Comparison of ENCODE assay signal across 14 mouse cellular contexts in genomic region chr2:33813501-33814240, GRCm38 (mm10).
A peak's percentile ranks its signal among the peaks of the same experiment; 100 is the strongest.
DNase-seq lines count a peak whose midpoint lies in the region; ATAC-seq and TF ChIP-seq lines count a peak whose summit lies in the region.
"Had no signal": no experiment of that assay in that cellular context is flagged by ENCODE, and none has a peak within 500 bp of the region (broad histone marks: within the 10 kb centered on the region; RNA-seq: fewer than 3 reads in every experiment).

No protein-coding gene starts in this region.

- H3K9ac ChIP-seq in forebrain, embryonic 14.5 days (ENCODE audit: low read length): peak overlapping the region; percentile 35; the same call in 1 of the 2 replicates
- no peak overlapping the region for H3K9ac ChIP-seq in hindbrain, postnatal 0 days (replicated peaks; ENCODE audit: low read length)
- H3K9ac ChIP-seq in liver, embryonic 12.5 days: no peak overlapping the region
- H3K9ac ChIP-seq: heart, embryonic 15.5 days; liver, postnatal 0 days; neural tube, embryonic 13.5 days had no signal

- 73% methylated on average over 8 of the region's 8 CpGs for WGBS in thymus, adult 2 months
- 48% methylated on average over 8 of the region's 8 CpGs for WGBS in forebrain, embryonic 14.5 days
- 27% methylated on average over 8 of the region's 8 CpGs for WGBS in hindbrain, postnatal 0 days
- 60% methylated on average over 8 of the region's 8 CpGs for WGBS in liver, embryonic 12.5 days (ENCODE audit: insufficient replicate concordance)

- DNase-seq in thymus, adult 2 months: no peak
- DNase-seq in thymus, postnatal 36 days: no peak
- no peak for DNase-seq in forebrain, embryonic 14.5 days (ENCODE audit: low spot score)
- no peak for DNase-seq in hindbrain, postnatal 0 days (ENCODE audit: low spot score)
- DNase-seq in thymus, postnatal 4 days: peak; percentile 60
- no peak for DNase-seq in adrenal gland, adult 8-10 months
- DNase-seq: cerebellum, adult 2 months; kidney, postnatal 14 days; liver, postnatal 0 days had no signal

- H3K27ac ChIP-seq in thymus, adult 2 months (ENCODE audit: control insufficient read depth, insufficient read depth, low read length): peak overlapping the region; percentile 20; the same call in 1 of the 2 replicates
- peak overlapping the region; percentile 52; the same call in 1 of the 2 replicates for H3K27ac ChIP-seq in forebrain, embryonic 14.5 days (ENCODE audit: low read depth, low read length)
- 0 out of 2 replicates have a peak overlapping the region, but pooled peaks have one; percentile 32 for H3K27ac ChIP-seq in hindbrain, postnatal 0 days
- H3K27ac ChIP-seq in liver, embryonic 12.5 days: no peak overlapping the region
- H3K27ac ChIP-seq: heart, embryonic 15.5 days had no signal

- no peak for TF ChIP-seq POLR2A in thymus, adult 2 months (IDR thresholded peaks at IDR 0.05; ENCODE audit: control insufficient read depth, extremely low read depth, insufficient read depth, low read length, poor library complexity)

- no peaks in the 10 kb centered on the region for H3K27me3 ChIP-seq in thymus, adult 2 months (ENCODE audit: control insufficient read depth, insufficient read depth, low read length)
- peaks cover 3% of the 10 kb centered on the region; the same call in 1 of the 2 replicates for H3K27me3 ChIP-seq in forebrain, embryonic 14.5 days (replicated peaks; ENCODE audit: control insufficient read depth, insufficient read depth, low read length)
- H3K27me3 ChIP-seq in hindbrain, postnatal 0 days (ENCODE audit: insufficient read depth, low read length): no peaks in the 10 kb centered on the region
- no peaks in the 10 kb centered on the region for H3K27me3 ChIP-seq in liver, embryonic 12.5 days (replicated peaks)
- H3K27me3 ChIP-seq: CH12.LX; heart, embryonic 15.5 days; neural tube, embryonic 13.5 days; Patski had no signal

- H3K4me1 ChIP-seq in thymus, adult 2 months (replicated peaks; ENCODE audit: control insufficient read depth, insufficient read depth, low read length): peaks cover 76% of the 10 kb centered on the region
- H3K4me1 ChIP-seq in forebrain, embryonic 14.5 days (ENCODE audit: control insufficient read depth, insufficient read depth, low read length): peaks cover 55% of the 10 kb centered on the region
- H3K4me1 ChIP-seq in hindbrain, postnatal 0 days (ENCODE audit: insufficient read depth, low read length): peaks cover 44% of the 10 kb centered on the region
- 0 out of 2 replicates have a peak, but pooled peaks cover 2% of the 10 kb centered on the region for H3K4me1 ChIP-seq in liver, embryonic 12.5 days

- H3K4me2 ChIP-seq in forebrain, embryonic 14.5 days (ENCODE audit: low read length): no peak overlapping the region
- no peak overlapping the region for H3K4me2 ChIP-seq in hindbrain, postnatal 0 days (ENCODE audit: low read depth, low read length)
- no peak overlapping the region for H3K4me2 ChIP-seq in liver, embryonic 12.5 days
- H3K4me2 ChIP-seq: heart, embryonic 15.5 days; neural tube, embryonic 13.5 days had no signal

- no peak overlapping the region for H3K4me3 ChIP-seq in thymus, adult 2 months (ENCODE audit: control insufficient read depth, insufficient read depth, low read length)
- no peak overlapping the region for H3K4me3 ChIP-seq in forebrain, embryonic 14.5 days (ENCODE audit: low read depth, low read length)
- H3K4me3 ChIP-seq in hindbrain, postnatal 0 days (ENCODE audit: low read length): no peak overlapping the region
- no peak overlapping the region for H3K4me3 ChIP-seq in liver, embryonic 12.5 days
- H3K4me3 ChIP-seq: heart, embryonic 15.5 days; neural tube, embryonic 13.5 days had no signal

- no peaks in the 10 kb centered on the region for H3K36me3 ChIP-seq in thymus, adult 2 months (ENCODE audit: control insufficient read depth, insufficient read depth, low read length)
- H3K36me3 ChIP-seq in forebrain, embryonic 14.5 days (ENCODE audit: control insufficient read depth, insufficient read depth, low read length): peaks cover 17% of the 10 kb centered on the region
- H3K36me3 ChIP-seq in hindbrain, postnatal 0 days (ENCODE audit: insufficient read depth, low read length): peaks cover 10% of the 10 kb centered on the region; the same call in 1 of the 2 replicates
- H3K36me3 ChIP-seq in liver, embryonic 12.5 days: peaks cover 20% of the 10 kb centered on the region
- H3K36me3 ChIP-seq: heart, embryonic 15.5 days had no signal

- H3K9me3 ChIP-seq in forebrain, embryonic 14.5 days (replicated peaks; ENCODE audit: control insufficient read depth, low read length): no peaks in the 10 kb centered on the region
- no peaks in the 10 kb centered on the region for H3K9me3 ChIP-seq in hindbrain, postnatal 0 days (ENCODE audit: low read length)
- H3K9me3 ChIP-seq in liver, embryonic 12.5 days (replicated peaks): no peaks in the 10 kb centered on the region
- H3K9me3 ChIP-seq: heart, embryonic 15.5 days; neural tube, embryonic 13.5 days had no signal

- no peak for ATAC-seq in forebrain, embryonic 14.5 days
- ATAC-seq in hindbrain, postnatal 0 days: no peak
- no peak for ATAC-seq in liver, embryonic 12.5 days
- ATAC-seq: liver, postnatal 0 days; Patski had no signal

- no peak for TF ChIP-seq CTCF in thymus, adult 2 months (IDR thresholded peaks at IDR 0.05; ENCODE audit: borderline replicate concordance, control insufficient read depth, extremely low read depth, insufficient read depth, low read length, poor library complexity)
- no peak for TF ChIP-seq CTCF in hindbrain, postnatal 0 days (IDR thresholded peaks at IDR 0.05; ENCODE audit: low read depth)
